Mouse (Mus musculus) cerebellum, adult 2 months (tissue): Measurements from ENCODE around the gene Cenph. TPM values are rescaled to one million over a fixed set of nuclear protein-coding genes. Genes with fewer than 3 reads are reported as not detected.
A peak's percentile ranks its signal among the peaks of the same experiment; 100 is the strongest.
"Not testable (repeated sequence)": the region's sequence is repeated elsewhere in the genome, so short reads cannot be mapped to it uniquely, and the experiment has no call there.

ENCODE experiments used
- DNase-seq, 2 experiments: peaks; one replicate each; pipeline ENCODE4 v3.0.0; 2021
- H3K27ac ChIP-seq: fragments of 200-500 bp; 2 replicates; pipeline ENCODE4 v1.5.1; 2012; ENCODE audit warnings: low read length, control low read depth, inconsistent platforms; ENCODE audit not compliant: insufficient read depth
- H3K27me3 ChIP-seq: fragments of 200-500 bp; 2 replicates; pipeline ENCODE4 v1.6.1; 2012; ENCODE audit warnings: inconsistent platforms, mild to moderate bottlenecking, low read length, moderate library complexity; ENCODE audit not compliant: control insufficient read depth, insufficient read depth
- H3K4me1 ChIP-seq: fragments of 200-500 bp; 2 replicates; pipeline ENCODE4 v1.6.1; 2011; ENCODE audit warnings: low read length; ENCODE audit not compliant: control insufficient read depth, insufficient read depth
- H3K4me3 ChIP-seq: fragments of 200-500 bp; replicated peaks from 2 replicates; pipeline ENCODE3; 2011; ENCODE audit warnings: mild to moderate bottlenecking, low read depth, low read length, control low read depth; ENCODE audit not compliant: insufficient read depth
- CTCF ChIP-seq: fragments of 200-500 bp; IDR thresholded peaks from 2 replicates; pipeline ENCODE4 v1.5.1; 2011; ENCODE audit warnings: low read depth, mild to moderate bottlenecking, control low read depth, low read length, moderate library complexity, borderline replicate concordance; ENCODE audit not compliant: insufficient read depth
- POLR2A ChIP-seq: fragments of 200-500 bp; IDR thresholded peaks from 2 replicates; pipeline ENCODE4 v1.6.1; 2011; ENCODE audit warnings: low read length, control low read depth, borderline replicate concordance; ENCODE audit not compliant: insufficient read depth
- WGBS: fragments of 180-500 bp; shearing (Covaris S2); methylation state at CpG from one replicate; pipeline ENCODE4 v1.1.7; 2018; 5-methylcytosine and 5-hydroxymethylcytosine counted together
- polyA plus RNA-seq: library from polyadenylated mRNA; depleted of rRNA; stranded (reverse); fragments of >200 nt; gene quantifications from 2 replicates; pipeline ENCODE4 v1.2.3, GENCODE M21; 2012; rRNA removed

Cenph gene
- 0.41 and 0.63 TPM in 2 replicates for polyA plus RNA-seq

DNA sequence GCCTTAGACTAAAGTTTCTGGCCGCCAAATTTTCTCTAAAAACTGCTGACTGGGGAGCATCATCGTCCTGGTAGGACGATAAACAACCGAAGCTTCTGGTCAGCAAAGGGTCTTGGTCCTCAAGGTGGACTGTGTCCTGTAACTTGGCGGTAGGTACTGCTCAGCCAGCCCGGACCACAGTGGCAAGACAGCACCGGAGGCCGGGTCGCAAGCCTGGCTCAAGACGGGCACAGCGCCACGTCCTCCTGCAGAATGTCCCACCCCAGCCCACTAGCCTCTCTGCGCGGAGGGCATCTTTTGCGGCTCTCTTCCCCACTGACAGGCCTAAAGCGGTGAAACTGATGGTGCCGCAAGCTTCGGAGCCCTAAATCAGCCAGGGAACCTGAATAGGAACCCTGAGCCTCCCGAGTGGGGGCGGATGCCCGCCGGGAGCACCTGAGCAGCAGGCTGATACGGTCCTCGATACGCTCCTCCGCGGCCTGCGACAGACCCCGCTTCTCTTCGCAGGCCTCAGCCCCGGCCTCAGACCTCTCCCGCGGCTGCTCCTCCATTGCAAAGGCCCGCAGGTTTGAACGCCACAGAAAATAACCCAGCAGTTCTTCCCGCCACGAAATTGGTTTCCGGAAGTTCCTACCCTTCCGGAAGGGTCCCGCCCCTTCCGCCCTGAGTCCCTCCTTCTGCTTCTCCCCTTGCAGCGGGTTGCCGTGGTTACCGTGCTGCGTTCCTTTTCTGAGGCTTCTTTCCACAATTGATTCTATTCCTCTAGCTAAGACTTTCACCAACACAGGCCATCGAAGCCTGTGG is at the start of gene Cenph:
Gene Cenph, minus strand, starts transcription at position 648 of the 804 bp plus-strand sequence.
- TF ChIP-seq POLR2A (peak; percentile 46; the same call in 1 of the 2 replicates), CTCF (no peak)
- no peaks in the 10 kb centered on the region for H3K27me3 ChIP-seq
- H3K27ac ChIP-seq = no peak within 1 kb of the TSS
- WGBS = under 1% methylated on average over 46 of the region's 46 CpGs
- DNase-seq = peak; percentile 74 to 75
- no peaks in the 10 kb centered on the region for H3K4me1 ChIP-seq
- H3K4me3 ChIP-seq = peak within 1 kb of the TSS; percentile 83

DNA sequence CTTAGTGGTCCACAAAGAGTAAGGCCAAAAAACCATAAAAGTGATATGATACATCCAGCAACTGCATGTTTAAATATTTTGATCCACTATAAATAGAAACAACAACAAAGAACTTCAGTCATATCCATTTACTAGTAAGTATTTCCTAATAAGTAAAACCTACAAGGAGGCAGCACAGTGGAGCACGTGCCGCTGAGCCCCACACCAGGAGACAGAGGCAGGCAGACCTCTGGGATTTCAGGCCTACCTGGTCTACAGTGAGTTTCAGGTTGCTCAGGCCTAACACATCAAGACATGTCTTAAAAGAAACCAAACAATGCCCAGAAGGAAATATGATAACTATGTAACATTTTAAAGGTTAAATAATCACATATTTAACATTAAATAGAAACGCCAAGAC is 49.2 kb upstream of the Cenph start:
- no peak overlapping the region for H3K4me3 ChIP-seq
- 93% methylated on average over 3 of the region's 3 CpGs for WGBS
- no peaks in the 10 kb centered on the region for H3K27me3 ChIP-seq
- H3K27ac ChIP-seq = no peak overlapping the region
- TF ChIP-seq POLR2A = no peak
- TF ChIP-seq CTCF = no peak
- H3K4me1 ChIP-seq = 0 out of 2 replicates have a peak, but pooled peaks cover 3% of the 10 kb centered on the region
- DNase-seq = no peak

DNA sequence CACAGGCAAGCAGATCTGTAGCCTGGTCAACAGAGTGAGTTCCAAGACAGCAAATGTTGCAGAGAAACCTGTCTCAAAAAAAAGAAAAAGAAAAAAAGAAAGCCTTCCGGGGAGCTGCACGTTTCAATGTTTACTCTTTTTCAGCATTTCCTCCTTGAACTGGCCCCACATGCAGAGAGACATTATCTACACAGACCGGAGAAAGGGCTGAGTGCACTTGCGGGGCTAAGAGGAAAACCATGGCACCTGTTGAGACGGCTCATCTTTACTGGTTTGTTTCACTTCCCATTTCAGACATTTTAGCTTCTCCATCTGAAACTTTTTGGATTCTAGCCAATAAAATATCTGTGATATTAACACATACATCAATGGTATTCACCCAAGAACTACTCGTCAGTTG is 48.6 kb upstream of the Cenph start:
- no peaks in the 10 kb centered on the region for H3K27me3 ChIP-seq
- no peaks in the 10 kb centered on the region for H3K4me1 ChIP-seq
- TF ChIP-seq CTCF (no peak), POLR2A (no peak)
- DNase-seq = no peak
- H3K4me3 ChIP-seq = no peak overlapping the region
- 85% methylated on average over 6 of the region's 6 CpGs for WGBS
- no peak overlapping the region for H3K27ac ChIP-seq

DNA sequence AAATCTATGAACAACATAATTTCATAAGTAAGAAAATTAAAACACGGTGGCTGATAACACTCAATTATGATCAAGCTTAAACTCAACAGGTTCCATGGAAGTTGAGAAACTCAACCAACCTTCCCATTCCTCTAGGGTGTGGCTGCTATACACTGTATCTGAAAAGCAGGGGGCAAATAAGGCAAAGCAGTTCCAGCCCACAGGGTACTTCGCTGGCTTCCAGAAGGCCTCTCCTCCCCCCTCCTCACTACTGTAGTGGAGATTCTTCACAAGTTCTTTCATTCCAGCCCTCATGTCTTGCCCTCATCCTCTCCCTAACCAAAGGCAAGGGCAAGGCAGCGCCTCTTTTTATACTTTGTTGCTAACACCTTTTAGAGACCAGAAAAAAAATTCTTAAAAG is 48.2 kb upstream of the Cenph start:
- WGBS = 98% methylated on average over 3 of the region's 3 CpGs
- no peak for TF ChIP-seq POLR2A
- no peak for TF ChIP-seq CTCF
- H3K4me1 ChIP-seq = no peaks in the 10 kb centered on the region

DNA sequence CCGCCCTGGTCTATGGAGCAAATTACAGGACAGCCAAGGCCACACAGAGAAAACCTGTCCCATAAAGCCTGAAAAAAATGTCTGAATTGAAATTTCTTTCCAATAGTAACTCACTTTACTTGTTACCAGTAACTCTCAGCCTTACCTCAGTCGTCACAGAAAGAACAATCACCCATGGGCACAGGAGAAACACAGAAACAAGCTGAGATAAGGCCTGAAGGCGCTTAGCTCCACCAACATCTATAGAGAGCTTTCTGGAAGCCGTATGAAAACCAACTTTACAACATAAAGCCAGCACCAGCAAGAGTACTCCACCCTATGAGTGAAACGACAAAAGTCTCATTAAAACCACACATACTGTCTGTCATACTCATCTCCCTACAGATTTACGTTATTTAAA is 38.8 kb upstream of the Cenph start:
- no peak overlapping the region for H3K4me3 ChIP-seq
- DNase-seq = no peak
- WGBS = 90% methylated on average over 6 of the region's 6 CpGs
- H3K4me1 ChIP-seq = no peaks in the 10 kb centered on the region
- H3K27ac ChIP-seq = no peak overlapping the region
- TF ChIP-seq POLR2A (no peak), CTCF (no peak)
- no peaks in the 10 kb centered on the region for H3K27me3 ChIP-seq

More for the DNA sequence above, 48.2 kb upstream of the Cenph start:
- Histone ChIP-seq H3K27ac (no peak overlapping the region), H3K27me3 (no peaks in the 10 kb centered on the region), H3K4me3 (no peak overlapping the region)
- DNase-seq = no peak

DNA sequence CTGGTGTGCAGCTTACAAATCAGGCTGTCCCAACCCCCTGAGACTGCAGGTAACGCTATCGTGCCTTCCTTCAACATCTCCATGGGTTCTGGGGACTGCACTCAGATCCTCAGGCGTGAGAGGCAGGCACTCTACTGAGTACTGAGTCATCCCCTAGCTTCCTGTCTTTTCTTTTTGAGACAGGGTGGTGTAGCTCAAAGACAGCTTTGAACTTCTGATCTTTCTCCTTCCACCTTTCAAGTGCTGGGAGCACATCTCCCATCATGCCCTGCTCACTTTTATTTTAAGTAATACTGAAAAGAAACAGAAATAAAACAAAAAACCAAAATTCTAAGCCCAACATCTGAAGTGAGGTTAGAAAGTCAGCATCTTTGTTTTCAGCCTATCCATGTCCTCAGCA is 30.1 kb upstream of the Cenph start:
- WGBS = 97% methylated on average over 3 of the region's 3 CpGs
- no peaks in the 10 kb centered on the region for H3K4me1 ChIP-seq
- no peak overlapping the region for H3K27ac ChIP-seq
- TF ChIP-seq POLR2A (no peak), CTCF (no peak)
- no peak for DNase-seq
- H3K27me3 ChIP-seq = no peaks in the 10 kb centered on the region
- H3K4me3 ChIP-seq = no peak overlapping the region

DNA sequence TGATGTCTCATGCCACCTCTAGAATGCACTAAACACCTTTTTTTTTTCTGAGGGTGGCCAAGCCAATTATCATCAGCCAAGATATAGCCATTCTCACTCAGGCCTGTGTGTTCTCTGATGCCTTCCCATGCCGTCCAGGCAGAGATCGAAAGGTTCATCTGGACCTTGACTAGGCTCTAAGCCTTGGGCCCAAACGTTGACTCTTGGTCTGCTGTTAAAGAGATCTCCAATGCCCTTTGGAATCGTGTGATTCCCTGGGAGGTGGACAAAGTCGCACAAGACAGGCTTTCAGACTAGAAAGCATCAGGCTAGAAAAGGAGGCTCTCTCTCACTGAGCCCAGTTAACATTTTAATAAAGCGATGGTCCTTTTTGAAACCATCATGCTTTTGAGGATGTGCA is 21.5 kb upstream of the Cenph start:
- H3K27me3 ChIP-seq = no peaks in the 10 kb centered on the region
- WGBS = 89% methylated on average over 6 of the region's 6 CpGs

DNA sequence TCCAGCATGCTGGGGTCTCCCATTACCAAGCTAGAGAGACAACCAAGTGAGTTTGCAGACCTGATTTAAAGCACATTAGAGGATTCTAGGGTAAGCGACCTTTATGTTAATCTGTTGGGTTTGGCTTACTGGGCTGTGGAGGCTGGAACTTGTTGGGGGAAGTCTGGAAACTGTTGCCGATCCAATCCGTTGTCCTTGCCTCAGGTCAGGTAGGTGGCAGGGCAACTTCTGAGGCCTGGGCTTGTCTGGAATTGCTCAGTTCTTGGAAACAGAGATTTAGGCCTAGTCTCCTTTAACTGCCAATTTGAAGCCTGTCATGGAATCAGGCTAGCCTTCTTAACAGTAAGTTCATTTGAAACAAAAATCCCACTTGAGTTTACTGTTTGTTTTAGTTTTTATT is 13.4 kb upstream of the Cenph start:
- DNase-seq = no peak
- H3K4me3 ChIP-seq = no peak overlapping the region

More for the DNA sequence above, 21.5 kb upstream of the Cenph start:
- no peak for DNase-seq
- Histone ChIP-seq H3K4me3 (no peak overlapping the region), H3K27ac (no peak overlapping the region), H3K4me1 (no peaks in the 10 kb centered on the region)
- TF ChIP-seq CTCF = no peak
- no peak for TF ChIP-seq POLR2A

DNA sequence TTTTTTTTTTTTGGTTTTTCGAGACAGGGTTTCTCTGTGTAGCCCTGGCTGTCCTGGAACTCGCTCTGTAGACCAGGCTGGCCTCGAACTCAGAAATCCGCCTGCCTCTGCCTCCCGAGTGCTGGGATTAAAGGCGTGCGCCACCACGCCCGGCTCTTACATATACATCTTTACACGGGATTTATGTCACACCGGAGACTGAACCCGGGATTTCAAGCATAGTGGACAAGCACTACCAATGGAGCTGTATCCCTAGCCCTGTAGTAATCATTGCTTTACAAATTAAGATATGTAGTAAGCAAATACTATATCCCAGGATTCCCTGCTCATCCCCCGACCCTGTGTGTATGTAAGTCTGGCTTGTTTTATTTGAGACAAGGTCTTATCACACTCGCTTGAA is 12.4 kb upstream of the Cenph start:
- H3K4me3 ChIP-seq, DNase-seq, H3K27ac ChIP-seq, H3K27me3 ChIP-seq, H3K4me1 ChIP-seq: not testable (repeated sequence)
- 95% methylated on average over 12 of the region's 14 CpGs for WGBS

More for the DNA sequence above, 13.4 kb upstream of the Cenph start:
- H3K27me3 ChIP-seq = no peaks in the 10 kb centered on the region
- TF ChIP-seq POLR2A (no peak), CTCF (no peak)
- no peaks in the 10 kb centered on the region for H3K4me1 ChIP-seq
- no peak overlapping the region for H3K27ac ChIP-seq
- 89% methylated on average over 3 of the region's 3 CpGs for WGBS
